Mouse (Mus musculus): ENCODE results near the gene Gpc5.

Gene Gpc5

GRCm38 (mm10) chr14:116258126-116258525 is 1166.1 kb downstream of the Gpc5 start:
- DNase-seq (ENCODE audit: extremely low spot score, low spot score), result no peak

GRCm38 (mm10) chr14:116308541-116308940 is 1216.5 kb downstream of the Gpc5 start:
- DNase-seq (ENCODE audit: extremely low spot score, low spot score), result no peak

- DNase-seq (ENCODE audit: extremely low spot score, low spot score), result no peak
Observed at GRCm38 (mm10) chr14:116317491-116317890, 1225.5 kb downstream of the Gpc5 start.

GRCm38 (mm10) chr14:116336182-116336581 is 1244.2 kb downstream of the Gpc5 start:
- no peak for DNase-seq (ENCODE audit: extremely low spot score, low spot score)

- DNase-seq (ENCODE audit: extremely low spot score, low spot score), result no peak
Observed at GRCm38 (mm10) chr14:116338395-116338794, 1246.4 kb downstream of the Gpc5 start.

DNA sequence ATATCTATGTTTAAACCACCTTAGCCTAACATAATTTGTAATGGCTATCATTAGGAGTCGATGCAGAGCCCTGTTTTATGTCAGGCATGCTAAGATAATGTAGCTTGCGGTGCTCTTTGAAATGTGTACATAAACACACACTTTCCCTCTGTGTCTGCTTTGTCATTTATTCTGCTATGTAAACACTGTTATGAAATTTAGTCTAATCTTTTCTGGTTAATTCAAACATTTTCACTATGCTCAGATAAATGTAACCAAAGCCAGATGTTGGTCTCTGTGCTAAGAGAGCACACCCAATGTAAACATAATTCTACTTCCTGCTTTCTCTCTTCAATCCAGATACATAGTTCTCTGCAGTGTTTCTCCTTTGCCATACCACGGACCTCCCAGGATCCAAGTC is 1256.5 kb downstream of the Gpc5 start:
- no peak for DNase-seq (ENCODE audit: extremely low spot score, low spot score)

GRCm38 (mm10) chr14:116384602-116385001 is 1292.6 kb downstream of the Gpc5 start:
- no peak for DNase-seq (ENCODE audit: extremely low spot score, low spot score)

- DNase-seq (ENCODE audit: extremely low spot score, low spot score), result no peak
Observed at GRCm38 (mm10) chr14:116415511-116415910, 1323.5 kb downstream of the Gpc5 start.

DNA sequence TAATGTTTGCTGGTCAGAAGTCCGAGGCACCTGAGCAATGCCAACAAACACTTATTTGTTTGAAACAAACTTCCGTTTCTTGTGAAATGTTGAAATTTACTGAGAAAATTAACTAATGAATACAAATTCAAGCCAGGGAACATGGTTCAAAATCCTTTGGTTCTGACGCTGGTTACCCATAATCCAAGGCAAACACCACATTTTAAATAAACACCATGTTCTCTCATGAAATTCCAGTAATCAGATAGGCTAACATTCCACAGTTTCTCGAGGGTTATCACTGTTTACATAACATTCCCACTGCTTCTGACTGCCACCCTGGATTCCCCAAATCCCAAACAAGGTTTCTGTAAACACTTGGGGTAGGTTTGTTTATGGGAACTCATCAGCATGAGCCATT is 1356.2 kb downstream of the Gpc5 start:
- no peak for DNase-seq (ENCODE audit: extremely low spot score, low spot score)

GRCm38 (mm10) chr14:116453356-116453755 is 1361.3 kb downstream of the Gpc5 start:
- DNase-seq (ENCODE audit: extremely low spot score, low spot score), result no peak

- DNase-seq (ENCODE audit: extremely low spot score, low spot score), result no peak
Observed at GRCm38 (mm10) chr14:116456211-116456610, 1364.2 kb downstream of the Gpc5 start.

DNA sequence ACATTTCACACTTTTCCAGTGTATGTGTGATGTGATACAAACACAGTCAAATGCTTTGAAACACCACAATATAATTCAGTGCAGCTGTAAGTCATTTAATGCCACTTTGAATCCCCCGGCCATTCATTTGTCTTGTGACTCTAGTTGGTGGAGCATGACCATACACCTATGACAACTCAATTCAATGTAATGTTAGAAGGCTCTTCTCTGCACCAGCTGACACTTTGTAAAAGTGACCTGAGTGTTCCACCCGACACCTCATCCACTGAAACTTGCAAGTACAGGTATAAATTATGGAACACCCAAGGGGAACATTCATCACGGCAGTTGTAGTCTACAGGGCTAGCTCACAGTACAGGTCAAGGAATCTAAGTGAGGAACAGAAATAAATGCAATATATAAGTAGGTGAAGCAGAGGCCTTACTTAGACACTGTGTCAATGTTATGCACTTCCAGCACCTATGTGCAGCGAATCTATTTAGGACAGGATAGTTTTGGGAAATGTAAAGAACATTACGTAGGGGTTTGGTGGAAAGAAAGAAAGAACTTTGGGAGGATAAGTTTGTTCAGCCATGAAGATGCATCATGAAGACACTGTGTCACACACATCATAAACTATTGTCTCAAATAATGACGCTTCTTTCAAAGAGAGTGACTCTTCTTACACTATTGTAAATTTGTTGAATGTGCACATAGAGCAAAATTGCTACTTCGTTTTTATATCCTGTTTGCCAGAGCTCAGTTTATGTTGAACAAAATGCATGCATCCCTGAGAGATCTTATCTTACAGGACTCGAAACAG is 1381.6 kb downstream of the Gpc5 start:
- DNase-seq (ENCODE audit: extremely low spot score, low spot score), result no peak

DNA sequence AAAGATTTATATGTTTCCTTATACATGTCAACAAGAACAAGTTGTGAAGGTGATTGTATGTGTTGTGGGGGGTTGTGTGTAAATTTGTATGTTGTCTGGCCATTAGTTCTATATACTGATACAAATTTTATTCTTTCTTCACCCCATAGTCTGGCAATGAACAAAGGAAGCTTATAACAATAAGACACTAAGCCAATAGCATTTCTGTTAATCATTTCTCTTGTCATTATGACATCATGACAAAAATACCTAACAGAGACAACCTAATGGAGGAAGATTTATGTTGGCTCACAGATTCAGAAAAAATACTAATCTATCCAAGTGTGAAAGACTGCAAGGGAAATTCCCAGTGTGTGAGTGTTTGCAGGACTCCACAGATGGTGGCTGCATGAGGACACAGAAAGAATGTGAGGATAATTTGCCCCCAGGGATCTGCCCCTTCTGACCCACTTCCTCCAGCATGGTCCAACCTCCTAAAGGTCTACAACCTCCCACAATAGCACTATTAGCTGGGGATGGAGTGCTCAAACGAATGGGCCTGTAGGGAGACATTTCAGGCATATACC is 1402.4 kb downstream of the Gpc5 start:
- DNase-seq (ENCODE audit: extremely low spot score, low spot score), result peak; percentile 45

GRCm38 (mm10) chr14:116538216-116538615 is 1446.2 kb downstream of the Gpc5 start:
- DNase-seq (ENCODE audit: extremely low spot score, low spot score), result no peak

DNA sequence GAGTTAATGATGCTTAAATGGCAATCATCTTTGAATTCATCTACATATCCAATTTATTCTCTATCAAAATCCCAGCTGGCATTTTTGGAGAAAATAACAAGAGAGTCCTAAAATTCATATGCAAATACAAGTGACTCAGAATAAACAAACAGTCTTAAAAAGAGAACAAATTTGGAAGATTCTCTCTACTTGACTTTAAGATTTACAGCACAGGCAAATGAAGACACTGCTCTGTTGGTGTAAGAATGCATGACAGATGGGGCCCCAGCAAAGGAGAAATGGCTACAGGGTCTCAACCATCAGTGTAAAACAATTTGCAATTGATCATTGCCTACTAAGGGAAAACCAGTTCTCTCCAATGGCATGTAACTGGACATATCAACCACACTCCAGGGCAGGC is 1451.7 kb downstream of the Gpc5 start:
- DNase-seq (ENCODE audit: extremely low spot score, low spot score), result no peak

GRCm38 (mm10) chr14:116551401-116551800 is 1459.4 kb downstream of the Gpc5 start:
- DNase-seq (ENCODE audit: extremely low spot score, low spot score), result no peak

- no peak for DNase-seq (ENCODE audit: extremely low spot score, low spot score)
Observed at GRCm38 (mm10) chr14:116553316-116553715, 1461.3 kb downstream of the Gpc5 start.

GRCm38 (mm10) chr14:116558141-116558800 is 1466.3 kb downstream of the Gpc5 start:
- no peak for DNase-seq (ENCODE audit: extremely low spot score, low spot score)

GRCm38 (mm10) chr14:116559990-116560389 is 1468.0 kb downstream of the Gpc5 start:
- no peak for DNase-seq (ENCODE audit: extremely low spot score, low spot score)
